Mouse (Mus musculus) spleen, adult 12 weeks (tissue): ENCODE results near the gene Spag17.
"Not testable (repeated sequence)": the region's sequence is repeated elsewhere in the genome, so short reads cannot be mapped to it uniquely, and the experiment has no call there.

Experiments
- DNase-seq: peaks from one replicate; pipeline ENCODE4 v3.0.0; 2022; ENCODE audit warnings: low spot score

The Spag17 gene

GRCm38 (mm10) chr3:99885187-99885811 lies at the start of gene Spag17:
Gene Spag17, plus strand, starts transcription at chr3:99885406.
- DNase-seq, result no peak

- DNase-seq, result no peak
These were observed 42.9 kb upstream of the Spag17 start for GRCm38 (mm10) chr3:99842333-99842732.

- DNase-seq, result no peak
These were observed 42.4 kb upstream of the Spag17 start for GRCm38 (mm10) chr3:99842808-99843207.

DNA sequence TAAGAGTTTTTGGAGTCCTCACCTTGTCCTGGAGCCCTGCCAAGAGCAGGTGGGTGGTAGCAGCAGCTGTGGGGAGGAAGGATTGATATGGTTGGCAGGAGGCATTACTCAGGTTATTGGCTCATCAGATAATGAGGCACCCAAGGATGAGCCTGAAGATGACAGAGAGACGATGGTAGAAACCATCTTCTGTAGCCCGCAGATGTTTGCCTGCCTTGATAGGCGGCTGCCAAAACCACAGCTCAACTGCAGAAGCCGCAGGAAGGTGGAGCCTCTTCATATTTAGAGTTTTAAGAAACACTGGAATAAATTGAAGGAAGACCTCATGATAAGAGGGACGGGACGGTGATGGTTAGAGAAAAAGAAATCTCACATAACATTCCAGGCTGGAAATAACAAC lies 42.0 kb upstream of the Spag17 start:
- no peak for DNase-seq

DNA sequence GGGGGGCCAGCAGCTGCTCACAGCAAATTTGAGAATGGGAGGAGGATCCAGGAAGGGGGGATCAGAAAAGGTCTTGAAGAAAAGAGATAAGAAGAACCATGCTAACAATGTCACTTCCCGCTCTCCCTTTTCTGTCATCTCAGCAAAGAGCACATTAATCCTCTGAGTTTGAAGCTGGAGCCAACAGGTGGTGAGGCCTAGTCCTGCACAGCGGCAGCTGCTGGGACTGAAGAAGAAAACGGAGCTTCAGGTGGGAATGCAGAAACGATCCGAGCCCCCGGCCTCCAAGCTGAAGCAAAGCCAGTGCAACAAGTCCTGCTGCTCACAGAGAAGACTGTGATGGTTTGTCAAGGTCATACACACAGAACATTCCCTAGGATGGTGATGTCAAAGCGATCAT lies 34.3 kb upstream of the Spag17 start:
- no peak for DNase-seq

- DNase-seq, result no peak
These were observed 30.6 kb upstream of the Spag17 start for GRCm38 (mm10) chr3:99854595-99854994.

DNA sequence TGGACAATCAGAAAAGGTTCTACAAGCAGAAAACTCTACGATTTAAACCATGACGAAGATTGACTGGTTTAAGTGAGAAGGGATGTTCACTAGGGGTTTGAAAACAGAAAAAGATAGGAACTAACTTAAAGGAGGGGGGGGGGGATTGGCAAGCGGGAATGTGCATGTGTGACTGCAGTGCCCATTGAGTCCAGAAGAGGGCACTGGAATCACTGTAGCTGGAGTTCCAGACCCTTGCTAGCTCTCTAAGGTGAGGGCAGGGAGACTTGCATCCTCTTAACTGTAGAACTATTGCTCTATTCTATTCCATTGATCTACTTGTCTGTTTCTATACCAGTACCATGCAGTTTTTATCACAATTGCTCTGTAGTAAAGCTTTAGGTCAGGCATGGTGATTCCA lies 26.3 kb upstream of the Spag17 start:
- no peak for DNase-seq

GRCm38 (mm10) chr3:99864706-99865105 lies 20.5 kb upstream of the Spag17 start:
- DNase-seq, result no peak

GRCm38 (mm10) chr3:99875137-99875536 lies 10.1 kb upstream of the Spag17 start:
- DNase-seq, result no peak

GRCm38 (mm10) chr3:99881498-99881897 lies 3.7 kb upstream of the Spag17 start:
- DNase-seq, result no peak

GRCm38 (mm10) chr3:99883988-99884564 lies 1.1 kb upstream of the Spag17 start:
- no peak for DNase-seq

- not testable (repeated sequence) for DNase-seq
These were observed 9.5 kb downstream of the Spag17 start for GRCm38 (mm10) chr3:99894741-99895140.

DNA sequence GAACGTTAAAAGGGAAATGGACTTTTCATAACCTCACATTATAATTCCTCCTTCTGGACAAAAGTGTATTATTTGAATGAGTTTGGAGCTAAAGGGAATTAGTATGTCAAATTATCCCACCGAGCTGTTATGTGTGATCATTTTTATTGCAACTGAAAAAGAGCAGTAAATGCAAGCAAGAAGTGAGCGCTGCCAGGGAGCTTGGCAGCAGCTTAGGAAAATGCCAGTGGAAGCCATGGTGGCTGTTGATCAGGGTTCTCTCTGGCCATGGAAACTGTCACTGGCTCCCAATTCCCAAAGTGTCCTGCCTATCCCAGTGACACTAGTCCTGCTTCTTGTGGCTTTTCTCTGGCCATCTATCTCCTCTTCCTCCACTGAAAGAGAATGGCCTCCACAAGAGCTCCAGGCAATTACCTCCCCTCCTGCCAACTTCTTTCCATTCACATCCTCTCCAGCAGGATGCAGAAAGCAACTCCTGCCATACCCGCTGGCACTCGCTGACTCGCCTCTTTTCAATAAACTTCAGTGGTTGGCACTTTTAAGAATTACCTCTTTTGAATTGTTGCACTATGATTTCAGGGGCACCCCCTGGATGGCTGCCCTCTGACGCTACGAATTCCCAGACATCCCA lies 28.7 kb downstream of the Spag17 start:
- DNase-seq, result no peak

DNA sequence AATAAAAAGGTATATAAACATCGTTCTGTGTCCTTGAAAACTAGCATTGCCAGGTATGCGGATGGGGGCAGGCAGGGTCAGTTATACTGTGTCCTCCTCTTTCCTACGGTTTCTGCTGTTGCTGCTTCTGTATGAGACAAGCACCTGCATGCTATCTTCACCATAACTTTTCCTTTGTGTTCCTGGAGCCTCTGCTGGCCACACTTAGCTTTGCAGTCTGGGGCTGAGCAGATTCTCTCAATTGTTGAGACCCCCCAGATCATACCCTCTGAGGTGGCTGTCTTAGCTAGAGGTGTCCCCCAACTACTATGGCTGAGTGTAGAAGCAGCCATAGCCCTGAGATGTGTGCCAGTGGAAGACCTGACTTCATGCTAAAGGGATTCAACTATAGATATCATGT lies 37.7 kb downstream of the Spag17 start:
- DNase-seq, result no peak

DNA sequence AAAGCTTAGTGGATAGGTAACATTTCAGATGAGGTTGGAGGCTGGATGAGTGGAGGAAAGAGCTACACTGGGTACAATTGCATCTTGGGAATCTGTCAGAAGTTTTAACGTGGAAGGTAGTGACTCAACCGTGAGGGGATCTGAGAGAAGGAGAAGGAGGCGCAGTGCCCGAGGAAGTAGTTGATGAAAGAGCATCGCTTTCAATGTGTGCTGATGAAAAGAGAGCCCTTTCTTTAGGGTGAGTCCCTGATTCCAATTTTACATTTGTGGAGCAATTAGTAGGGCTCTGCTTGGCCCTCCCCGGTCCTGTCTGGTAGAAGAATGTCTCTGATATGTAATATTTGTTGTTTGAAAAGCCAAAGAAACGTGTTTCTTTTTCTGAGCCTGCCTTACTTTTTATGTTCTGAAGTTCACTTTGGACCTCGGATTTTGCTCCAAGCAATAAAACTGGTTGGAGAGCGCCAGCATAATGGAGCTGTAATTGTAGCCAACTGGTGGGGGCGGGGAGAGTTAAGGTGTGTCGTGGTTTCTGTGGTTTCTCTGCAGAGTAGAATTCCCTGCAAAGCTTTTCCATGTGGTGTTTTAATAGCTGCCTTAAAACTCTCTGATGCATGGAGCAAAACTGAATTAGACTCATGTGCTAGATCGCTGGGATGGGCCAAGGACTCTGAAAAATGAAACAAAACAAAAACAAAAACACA lies 45.9 kb downstream of the Spag17 start:
- no peak for DNase-seq

GRCm38 (mm10) chr3:99936159-99936558 lies 51.0 kb downstream of the Spag17 start:
- no peak for DNase-seq

GRCm38 (mm10) chr3:99938611-99939286 lies 53.5 kb downstream of the Spag17 start:
- DNase-seq, result no peak

- no peak for DNase-seq
These were observed 60.0 kb downstream of the Spag17 start for GRCm38 (mm10) chr3:99945171-99945570.

DNA sequence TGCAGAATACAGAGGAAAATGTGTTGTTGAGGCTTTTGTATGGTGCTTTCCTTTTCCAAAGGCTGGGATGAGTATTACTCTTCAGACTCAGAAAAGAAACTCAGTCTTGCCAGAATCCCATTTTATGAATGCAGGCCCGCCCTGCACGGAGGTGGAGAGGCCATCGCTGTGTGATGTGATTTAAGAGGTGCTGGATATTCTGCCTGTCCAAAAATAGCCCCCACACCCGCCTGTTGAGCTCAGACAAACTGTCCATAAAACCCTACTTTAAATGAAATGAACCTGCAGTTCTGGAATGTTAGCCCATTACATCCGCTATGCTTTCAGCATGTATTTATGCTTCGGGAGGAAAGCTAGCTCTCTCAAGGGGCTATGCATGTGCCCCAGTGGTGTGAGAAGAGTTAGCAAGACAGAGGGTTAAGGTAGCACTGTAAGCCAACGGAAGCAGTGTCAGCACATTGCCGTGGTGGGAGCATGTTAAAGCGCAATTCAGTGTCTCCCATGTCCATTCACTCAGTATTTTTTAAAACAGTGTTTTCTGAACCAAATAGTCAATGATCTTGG lies 68.9 kb downstream of the Spag17 start:
- DNase-seq, result no peak

DNA sequence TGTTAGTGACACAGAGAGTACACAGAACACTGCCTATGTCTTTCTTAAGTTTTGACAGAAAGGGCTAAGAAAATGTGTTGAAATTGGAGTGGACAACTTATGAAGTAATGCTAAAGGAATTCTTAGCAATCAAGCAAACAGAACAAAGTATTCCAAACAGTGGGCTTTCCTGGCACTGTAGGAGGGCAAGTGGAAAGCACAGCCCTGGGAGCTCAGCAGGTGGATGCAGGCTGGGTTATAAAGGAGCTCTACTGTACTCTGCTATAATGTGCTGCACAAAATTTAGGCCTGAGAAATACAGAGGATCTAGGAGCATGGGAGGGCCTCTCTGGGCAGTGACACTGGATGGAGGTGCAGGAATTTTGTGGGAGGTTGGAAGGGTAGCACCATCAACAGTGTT lies 71.3 kb downstream of the Spag17 start:
- no peak for DNase-seq

- no peak for DNase-seq
These were observed 74.7 kb downstream of the Spag17 start for GRCm38 (mm10) chr3:99959805-99960485.

- no peak for DNase-seq
These were observed 79.1 kb downstream of the Spag17 start for GRCm38 (mm10) chr3:99964345-99964744.
